ENCODE assay signal across 8 mouse cellular contexts in the genomic region with DNA sequence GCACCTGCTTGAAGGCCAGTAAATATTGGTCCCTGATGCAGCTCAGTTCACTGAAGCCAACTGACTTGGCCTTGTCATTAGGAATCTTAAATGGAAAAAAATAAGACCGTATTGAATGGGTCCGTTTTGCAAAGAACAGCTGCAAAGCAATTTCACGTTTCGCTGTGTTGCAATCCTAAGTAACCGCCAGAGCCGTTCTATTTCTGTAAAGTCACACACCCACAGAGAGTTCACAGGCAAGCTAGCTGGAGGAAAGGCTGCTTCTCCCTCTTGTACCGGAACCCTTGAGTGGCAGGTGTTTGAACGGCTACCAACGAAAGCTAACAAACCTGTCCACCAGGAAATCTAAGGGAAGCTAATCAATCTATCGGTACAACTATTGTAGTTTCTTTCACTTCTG.
DNase-seq lines count a peak whose midpoint lies in the region; ATAC-seq and TF ChIP-seq lines count a peak whose summit lies in the region.
"Had no signal": no experiment of that assay in that cellular context is flagged by ENCODE, and none has a peak within 500 bp of the region (broad histone marks: within the 10 kb centered on the region; RNA-seq: fewer than 3 reads in every experiment).

No protein-coding gene starts in this region.

- no peaks in the 10 kb centered on the region for H3K9me3 ChIP-seq in intestine, embryonic 15.5 days
- H3K9me3 ChIP-seq: hindbrain, embryonic 15.5 days had no signal

- H3K27ac ChIP-seq in intestine, embryonic 15.5 days: no peak overlapping the region
- H3K27ac ChIP-seq: hindbrain, embryonic 15.5 days had no signal

- DNase-seq in right cerebral cortex, adult 2 months (ENCODE audit: low spot score in 2 of 2): peak; percentile 50 to 54
- no peak for DNase-seq in right cerebral cortex, postnatal 14 days
- peak; percentile 19 to 36 for DNase-seq in heart, postnatal 10 days
- DNase-seq in lung, adult 2 months: peak; percentile 23
- peak; percentile 43 to 69 for DNase-seq in thymus, adult 18-20 months
- no peak for DNase-seq in retina, embryonic 14.5 days (ENCODE audit: low spot score)

- H3K4me2 ChIP-seq in intestine, embryonic 15.5 days (replicated peaks): no peak overlapping the region
- H3K4me2 ChIP-seq: hindbrain, embryonic 15.5 days had no signal

- TF ChIP-seq POLR2A in lung, adult 2 months (IDR thresholded peaks at IDR 0.05; ENCODE audit: borderline replicate concordance, extremely low read depth, low read depth, low read length): no peak

- WGBS in lung, adult 2 months: 47% methylated on average over 10 of the region's 10 CpGs
- WGBS in intestine, embryonic 15.5 days: 70% methylated on average over 10 of the region's 10 CpGs

- no peak for ATAC-seq in intestine, embryonic 15.5 days

- no peaks in the 10 kb centered on the region; the same call in 1 of the 2 replicates for H3K4me1 ChIP-seq in lung, adult 2 months (ENCODE audit: control insufficient read depth, insufficient read depth, low read length)
- no peaks in the 10 kb centered on the region for H3K4me1 ChIP-seq in intestine, embryonic 15.5 days (replicated peaks)
- H3K4me1 ChIP-seq: hindbrain, embryonic 15.5 days had no signal

- no peak for TF ChIP-seq CTCF in lung, adult 2 months (IDR thresholded peaks at IDR 0.05; ENCODE audit: insufficient read depth, low read length)

- H3K36me3 ChIP-seq in intestine, embryonic 15.5 days: no peaks in the 10 kb centered on the region
- H3K36me3 ChIP-seq: hindbrain, embryonic 15.5 days had no signal

- no peak overlapping the region for H3K4me3 ChIP-seq in lung, adult 2 months (replicated peaks; ENCODE audit: extremely low read depth, low read depth, low read length)
- H3K4me3 ChIP-seq in intestine, embryonic 15.5 days (replicated peaks): no peak overlapping the region
- H3K4me3 ChIP-seq: hindbrain, embryonic 15.5 days had no signal

- no peaks in the 10 kb centered on the region for H3K27me3 ChIP-seq in intestine, embryonic 15.5 days (replicated peaks)
- H3K27me3 ChIP-seq: hindbrain, embryonic 15.5 days had no signal

- no peak overlapping the region for H3K9ac ChIP-seq in intestine, embryonic 15.5 days
- H3K9ac ChIP-seq: hindbrain, embryonic 15.5 days had no signal

- intact Hi-C loops in heart, postnatal 10 days (cut with DNase I): no loop called here

Comparison
In these comparisons a context has a peak if more than half of its experiments do, and no peak if none do; other contexts are left out.
1. DNase-seq: peak in right cerebral cortex, adult 2 months (2 of 2), heart, postnatal 10 days (2 of 2), lung, adult 2 months (single experiment) and thymus, adult 18-20 months (2 of 2); none in right cerebral cortex, postnatal 14 days (single experiment) and retina, embryonic 14.5 days (single experiment).